Mouse (Mus musculus) left cerebral cortex, adult 11 months (tissue): ENCODE measurements around the gene Rbpjl.

Experiments
- DNase-seq: peaks from one replicate; pipeline ENCODE4 v3.0.0; 2022; ENCODE audit warnings: low spot score

The Rbpjl gene

GRCm38 (mm10) chr2:164393126-164393525, 9.8 kb upstream of the Rbpjl start:
- DNase-seq = no peak

GRCm38 (mm10) chr2:164396076-164396475, 6.9 kb upstream of the Rbpjl start:
- DNase-seq = no peak

- DNase-seq = no peak
Observed at GRCm38 (mm10) chr2:164396911-164397310, 6.0 kb upstream of the Rbpjl start.

DNA sequence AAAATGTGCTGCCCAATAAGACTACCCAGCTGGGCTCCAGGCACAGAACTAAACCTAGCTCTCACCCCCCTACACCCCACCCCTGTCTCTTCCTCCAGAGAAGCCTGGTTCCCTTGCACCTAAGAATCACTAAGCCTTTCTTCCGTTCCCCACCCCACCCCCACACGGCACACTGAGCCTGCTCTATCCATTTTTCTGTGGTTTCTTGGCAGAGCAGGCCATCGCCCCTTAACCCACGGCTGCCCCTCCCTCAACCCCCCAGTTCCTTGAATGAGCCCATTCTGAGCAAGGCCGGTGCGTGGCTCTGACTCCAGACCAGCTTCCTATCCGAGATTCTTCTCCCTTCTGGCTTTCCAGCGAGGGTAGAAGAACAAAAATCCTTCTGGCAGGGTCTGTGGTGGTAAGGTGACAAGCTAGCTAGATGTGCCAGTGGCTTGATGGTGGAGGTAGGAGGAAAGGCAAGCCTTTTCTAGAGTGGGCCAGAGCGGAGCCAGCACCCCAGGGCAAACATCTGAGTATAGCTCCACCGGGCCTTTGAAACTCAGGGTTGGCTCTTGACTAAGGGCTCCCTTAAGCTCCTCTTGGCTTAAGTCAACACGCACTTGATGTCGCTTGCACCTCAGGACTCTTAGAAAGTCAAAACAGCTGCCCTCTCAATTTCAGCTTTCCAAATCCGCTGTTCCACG, 598 bp downstream of the Rbpjl start:
- DNase-seq = no peak

DNA sequence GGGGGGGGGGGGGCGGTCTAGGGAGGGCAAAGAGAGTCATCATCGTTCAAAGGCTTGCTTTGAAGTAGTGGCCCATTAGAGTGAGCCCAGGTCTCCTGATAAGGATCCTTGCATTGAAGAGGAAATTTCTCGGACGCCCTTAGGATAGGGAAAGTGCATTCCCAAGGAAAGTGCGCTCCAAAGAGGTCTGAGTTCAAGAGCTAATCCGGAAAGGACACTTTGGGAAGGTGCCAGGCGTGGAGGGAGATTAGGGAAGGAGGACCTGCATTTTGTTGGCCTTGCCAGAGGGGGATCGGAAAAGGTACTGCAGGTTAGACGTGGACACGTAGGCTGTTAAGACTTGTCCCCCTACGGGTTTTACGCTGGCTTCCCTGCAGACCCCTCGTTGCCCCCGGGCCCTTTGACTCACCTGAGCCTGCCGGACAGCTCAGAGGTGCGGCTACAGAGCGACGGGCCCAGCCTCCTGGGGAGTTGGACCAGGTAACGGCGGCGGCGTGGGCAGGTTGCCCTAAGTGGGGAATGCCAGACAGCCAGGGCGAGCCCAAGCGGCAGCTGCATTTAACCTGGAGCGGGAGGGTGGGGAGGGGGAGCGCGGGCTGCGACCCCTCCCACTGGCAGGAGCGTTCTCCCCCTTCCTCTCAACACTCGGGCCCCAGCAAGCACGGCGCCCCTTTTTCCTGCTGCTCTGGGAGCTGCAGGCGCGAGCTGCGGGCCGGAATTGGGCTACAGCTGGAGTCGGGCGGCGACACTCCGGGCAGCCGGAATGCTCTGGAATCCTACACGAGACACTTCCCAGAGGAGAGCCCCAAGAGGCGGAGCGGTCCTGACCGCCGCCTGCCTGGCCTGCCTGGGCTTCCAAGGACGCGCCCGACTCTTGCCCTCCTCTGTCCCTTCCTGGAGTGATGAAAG, 1.4 kb downstream of the Rbpjl start:
- no peak for DNase-seq

GRCm38 (mm10) chr2:164405060-164405459, 2.1 kb downstream of the Rbpjl start, which contains the start of gene Matn4:
Matn4 (minus strand) TSS chr2:164405160.
- no peak for DNase-seq

DNA sequence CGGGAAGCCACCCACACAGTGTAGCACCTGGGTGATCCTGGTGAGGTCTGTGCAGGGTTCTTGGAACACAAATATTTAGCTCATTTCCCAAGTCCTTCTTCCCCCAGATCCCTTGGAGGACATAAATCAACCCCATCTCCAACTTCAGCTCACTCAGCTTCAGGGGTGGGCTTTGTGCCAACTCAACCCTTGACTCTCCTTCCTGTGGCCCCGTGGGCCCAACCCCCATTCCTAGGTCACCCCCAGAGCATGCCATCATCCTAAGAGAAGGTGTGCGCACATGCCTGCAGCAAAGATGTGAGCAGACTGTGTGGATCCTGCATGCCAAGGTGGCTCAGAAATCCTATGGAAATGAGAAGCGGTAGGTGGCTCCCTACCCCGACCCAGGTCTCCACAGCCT, 2.6 kb downstream of the Rbpjl start:
- DNase-seq = no peak

DNA sequence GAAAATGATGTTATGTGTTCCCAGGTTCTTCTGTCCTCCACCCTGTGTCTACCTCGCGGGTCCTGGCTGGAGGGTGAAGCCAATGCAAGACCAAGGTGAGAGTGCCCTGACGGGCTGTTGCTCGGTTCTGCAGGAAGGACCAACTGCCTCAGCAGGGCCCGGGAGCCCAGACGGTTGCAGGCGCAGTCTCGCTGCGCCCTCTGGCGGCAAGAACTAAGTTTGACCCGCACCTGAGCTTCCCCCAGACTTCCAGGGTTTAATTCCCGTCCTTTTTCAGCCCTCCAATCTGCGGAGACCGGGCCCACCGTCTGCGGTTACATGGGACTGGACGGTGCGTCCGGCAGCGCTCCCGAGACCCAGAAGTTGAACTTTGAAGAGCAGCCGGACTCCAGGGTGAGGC, 4.8 kb downstream of the Rbpjl start:
- DNase-seq = peak; percentile 44

GRCm38 (mm10) chr2:164414167-164414566, 11.2 kb downstream of the Rbpjl start:
- no peak for DNase-seq

DNA sequence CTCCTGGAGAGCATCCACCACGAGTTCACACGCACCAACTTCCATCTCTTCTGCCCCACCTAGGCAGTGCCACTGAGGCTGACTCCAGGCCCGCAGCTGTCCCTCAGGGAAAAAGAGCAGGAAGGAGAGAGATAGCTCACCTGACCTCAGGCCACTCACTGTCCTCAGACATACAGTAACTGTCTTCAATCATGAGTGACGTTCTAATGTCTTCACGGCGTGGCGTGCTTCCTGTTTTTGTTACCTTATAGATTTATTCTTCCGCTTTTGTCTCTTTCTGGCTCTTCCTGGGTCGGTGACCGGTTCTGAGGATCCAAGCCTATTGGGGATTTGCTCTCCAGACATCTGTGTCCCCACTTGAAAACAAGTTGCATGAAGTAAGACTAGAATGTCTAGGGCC, 11.6 kb downstream of the Rbpjl start:
- no peak for DNase-seq

GRCm38 (mm10) chr2:164417198-164417597, 14.3 kb downstream of the Rbpjl start:
- no peak for DNase-seq

GRCm38 (mm10) chr2:164418308-164418875, 15.5 kb downstream of the Rbpjl start:
- no peak for DNase-seq

GRCm38 (mm10) chr2:164419489-164419888, 16.5 kb downstream of the Rbpjl start:
- DNase-seq = no peak

DNA sequence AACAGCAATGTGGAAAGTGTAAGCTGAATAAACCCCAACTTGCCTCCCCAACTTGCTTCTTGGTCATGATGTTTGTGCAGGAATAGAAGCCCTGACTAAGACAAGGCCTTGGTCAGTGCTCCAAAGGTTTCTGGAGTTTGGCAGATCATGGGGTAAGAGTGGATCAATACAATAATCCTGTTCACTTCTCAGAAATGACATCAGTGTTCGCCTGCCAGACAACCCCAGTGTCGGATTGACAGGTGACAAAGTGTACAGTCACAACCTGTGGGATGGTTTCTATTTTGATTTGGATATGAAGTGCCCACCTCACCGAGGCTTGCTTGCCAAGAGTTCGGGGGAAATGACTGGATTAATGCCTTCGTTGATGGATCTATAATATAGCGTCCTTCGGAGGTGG, 18.4 kb downstream of the Rbpjl start:
- no peak for DNase-seq

GRCm38 (mm10) chr2:164421979-164422378, 19.0 kb downstream of the Rbpjl start:
- DNase-seq = no peak

DNA sequence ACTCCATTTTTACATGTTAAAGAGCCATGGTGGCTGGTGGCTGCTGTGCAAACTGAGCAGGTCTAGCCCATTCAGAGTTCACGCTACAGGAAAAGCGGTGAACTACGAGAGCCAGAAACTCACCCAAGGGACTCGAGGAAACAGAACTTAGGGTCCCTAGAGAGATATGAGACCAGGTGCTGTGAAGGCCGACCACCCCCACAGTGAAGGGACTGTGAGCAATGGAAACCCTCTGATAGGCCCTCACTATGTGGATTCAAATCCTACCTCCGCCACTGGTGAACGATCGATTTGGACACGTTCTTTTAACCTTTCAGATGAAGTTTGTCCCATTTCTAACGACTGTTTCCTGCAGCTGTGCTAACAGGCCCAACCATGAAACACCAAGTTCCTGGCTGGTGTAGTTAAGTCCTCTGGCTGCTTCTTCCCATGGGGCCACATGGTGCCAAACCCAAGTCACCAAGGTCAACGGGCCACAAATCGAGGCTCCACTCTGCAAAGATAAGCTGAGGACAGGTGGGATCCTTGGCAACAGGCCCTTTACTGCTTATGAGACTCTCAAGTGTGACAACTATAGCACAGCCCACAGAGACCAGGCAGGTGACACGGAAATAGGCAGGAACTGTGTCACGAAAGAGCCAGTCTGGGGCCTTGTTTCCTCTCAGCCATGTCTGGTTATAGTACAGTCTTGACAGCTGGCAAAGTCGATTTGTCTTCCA, 19.9 kb downstream of the Rbpjl start:
- DNase-seq = no peak

DNA sequence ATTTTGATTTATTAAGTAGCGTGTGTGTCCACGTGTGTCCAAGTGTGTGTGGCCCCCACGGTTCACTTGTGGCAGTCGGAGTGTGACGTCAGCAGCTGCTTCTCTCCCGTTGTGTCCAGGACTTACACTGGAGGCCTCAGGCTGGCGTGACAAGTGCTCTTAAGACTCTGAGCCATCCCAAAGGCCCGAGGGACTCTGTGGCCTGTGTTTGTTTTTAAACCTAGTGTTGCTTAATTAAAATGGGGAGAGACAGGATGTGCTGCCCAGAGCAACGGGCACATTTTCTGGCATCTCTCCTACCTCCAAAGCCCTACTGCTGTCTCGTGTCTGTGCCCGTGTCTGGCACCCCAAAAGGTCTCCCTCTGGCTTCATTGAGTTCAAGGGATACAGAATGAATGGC, 20.5 kb downstream of the Rbpjl start:
- DNase-seq = no peak

DNA sequence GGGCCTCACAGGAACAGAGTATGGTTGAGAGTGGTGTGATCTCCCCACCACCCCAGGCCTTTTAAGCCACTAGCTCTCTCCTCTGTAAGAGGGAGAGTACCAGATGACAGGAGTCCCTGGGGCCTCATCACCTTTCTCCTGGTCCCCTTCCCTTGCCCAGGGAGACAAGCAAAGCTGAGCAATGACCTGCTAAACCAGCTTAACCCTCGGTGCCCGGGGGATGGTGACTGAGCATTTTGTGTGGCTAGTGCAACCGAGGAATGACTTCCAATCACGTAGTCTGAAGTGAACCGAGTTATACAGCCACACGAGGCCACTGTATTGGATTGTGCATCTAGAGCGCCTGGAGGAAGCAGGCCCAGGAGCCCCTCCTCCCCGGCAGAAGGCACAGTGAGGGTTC, 21.5 kb downstream of the Rbpjl start:
- no peak for DNase-seq

- no peak for DNase-seq
Observed at GRCm38 (mm10) chr2:164425401-164425800, 22.5 kb downstream of the Rbpjl start.

DNA sequence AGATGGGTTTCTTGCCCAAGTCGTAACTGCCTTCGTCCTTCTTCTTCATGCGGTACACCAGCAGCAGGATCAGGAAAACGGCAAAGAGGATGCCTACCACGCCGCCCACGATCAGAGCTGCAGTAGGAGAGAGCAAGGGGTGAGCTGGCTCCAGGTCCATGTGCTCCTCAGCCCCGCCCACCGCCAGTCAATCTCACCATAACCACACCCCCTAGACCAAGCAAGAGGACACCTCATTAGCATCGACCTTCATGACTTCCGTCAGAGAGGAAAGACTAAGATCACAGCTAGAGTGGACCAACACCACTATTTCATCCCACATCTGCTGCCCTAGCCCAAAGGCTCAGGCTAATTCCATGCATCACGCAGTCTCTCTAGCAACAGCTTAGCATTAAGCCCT, 23.2 kb downstream of the Rbpjl start:
- no peak for DNase-seq

- DNase-seq = no peak
Observed at GRCm38 (mm10) chr2:164426952-164427351, 24.0 kb downstream of the Rbpjl start.

DNA sequence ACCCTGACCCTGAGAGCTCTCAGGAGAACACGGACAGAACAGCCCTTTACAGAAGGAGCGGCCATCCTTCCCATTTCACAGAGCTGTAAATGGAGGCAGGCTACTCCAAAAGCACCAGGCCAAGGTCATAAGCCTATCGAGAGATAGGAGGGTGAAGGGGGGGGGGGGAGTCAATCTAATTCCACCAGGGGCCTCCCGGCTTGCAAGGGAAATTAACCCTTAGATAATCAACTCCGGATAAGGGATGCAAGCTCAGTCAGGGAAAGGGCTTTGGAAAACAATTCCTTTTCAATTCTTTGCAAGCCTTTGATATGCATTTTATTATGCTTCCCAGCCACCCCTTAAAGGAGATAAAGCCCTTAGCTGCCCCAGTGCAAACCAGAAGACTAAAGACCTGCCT, 25.5 kb downstream of the Rbpjl start:
- no peak for DNase-seq
